Mouse (Mus musculus): ENCODE measurements around the gene Lrrc8b. TPM values are rescaled to one million over a fixed set of nuclear protein-coding genes. Genes with fewer than 3 reads are reported as not detected.

The Lrrc8b gene
- polyA plus RNA-seq, 1 experiment from 2014 or later = 14.7 TPM

DNA sequence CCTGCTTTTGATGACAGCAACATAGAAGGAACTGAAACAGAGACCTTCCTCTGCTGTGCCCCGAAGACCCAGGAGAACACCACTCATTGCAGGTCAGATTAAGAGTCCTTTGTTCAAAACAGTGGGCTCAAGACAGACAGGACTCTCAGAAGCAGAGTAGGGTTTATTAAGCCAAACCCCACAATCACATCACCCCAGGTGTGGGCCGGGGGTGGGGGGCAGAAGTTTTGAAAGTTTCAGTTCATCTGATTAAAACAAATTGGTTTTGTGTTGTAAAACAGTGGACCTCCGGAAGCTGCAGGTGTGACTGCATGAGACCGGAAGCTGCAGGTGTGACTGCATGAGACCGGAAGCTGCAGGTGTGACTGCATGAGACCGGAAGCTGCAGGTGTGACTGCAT lies 14.0 kb upstream of the Lrrc8b start:
- Histone ChIP-seq H3K27ac (ENCODE audit: low read depth, low read length) (peak overlapping the region; percentile 59; the same call in 1 of the 2 replicates), H3K4me3 (ENCODE audit: low read depth, low read length) (no peak overlapping the region), H3K4me2 (ENCODE audit: low read length) (no peak overlapping the region), H3K27me3 (replicated peaks; ENCODE audit: control insufficient read depth, insufficient read depth, low read length) (no peaks in the 10 kb centered on the region), H3K9ac (ENCODE audit: low read length) (no peak overlapping the region), H3K9me3 (replicated peaks; ENCODE audit: control insufficient read depth, low read length) (no peaks in the 10 kb centered on the region), H3K4me1 (ENCODE audit: control insufficient read depth, insufficient read depth, low read length) (no peaks in the 10 kb centered on the region), H3K36me3 (ENCODE audit: control insufficient read depth, insufficient read depth, low read length) (no peaks in the 10 kb centered on the region)
- ATAC-seq (no peak), DNase-seq (ENCODE audit: low spot score) (no peak)
- 86% methylated on average over 5 of the region's 6 CpGs for whole genome bisulfite sequencing

DNA sequence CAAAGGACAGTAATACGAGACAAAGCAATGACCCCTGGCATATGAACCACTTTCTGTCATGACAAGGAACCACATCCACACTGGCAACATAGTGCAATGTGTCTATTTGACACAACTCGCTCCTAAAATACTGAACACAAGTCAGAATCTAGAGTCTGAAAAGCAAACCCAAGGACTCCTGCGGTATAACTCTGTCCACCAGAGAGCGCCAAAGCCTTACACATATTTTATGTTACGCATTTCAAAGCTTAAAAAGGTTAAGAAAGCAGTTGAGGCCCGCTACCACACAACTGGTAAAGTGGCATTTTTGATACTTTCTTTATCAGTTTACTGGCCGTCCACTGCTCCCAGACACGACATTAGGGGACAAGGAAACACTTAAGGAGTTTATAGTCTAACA lies 10.6 kb upstream of the Lrrc8b start:
- WGBS = 8% methylated on average over 8 of the region's 8 CpGs
- H3K4me2 ChIP-seq (ENCODE audit: low read length) = no peak overlapping the region
- H3K27me3 ChIP-seq (replicated peaks; ENCODE audit: control insufficient read depth, insufficient read depth, low read length) = no peaks in the 10 kb centered on the region
- no peak overlapping the region for H3K9ac ChIP-seq (ENCODE audit: low read length)
- DNase-seq (ENCODE audit: low spot score) = peak; percentile 91
- ATAC-seq = no peak
- no peaks in the 10 kb centered on the region for H3K9me3 ChIP-seq (replicated peaks; ENCODE audit: control insufficient read depth, low read length)
- no peak overlapping the region for H3K27ac ChIP-seq (ENCODE audit: low read depth, low read length)
- no peaks in the 10 kb centered on the region for H3K36me3 ChIP-seq (ENCODE audit: control insufficient read depth, insufficient read depth, low read length)
- no peak overlapping the region for H3K4me3 ChIP-seq (ENCODE audit: low read depth, low read length)
- no peaks in the 10 kb centered on the region for H3K4me1 ChIP-seq (ENCODE audit: control insufficient read depth, insufficient read depth, low read length)

DNA sequence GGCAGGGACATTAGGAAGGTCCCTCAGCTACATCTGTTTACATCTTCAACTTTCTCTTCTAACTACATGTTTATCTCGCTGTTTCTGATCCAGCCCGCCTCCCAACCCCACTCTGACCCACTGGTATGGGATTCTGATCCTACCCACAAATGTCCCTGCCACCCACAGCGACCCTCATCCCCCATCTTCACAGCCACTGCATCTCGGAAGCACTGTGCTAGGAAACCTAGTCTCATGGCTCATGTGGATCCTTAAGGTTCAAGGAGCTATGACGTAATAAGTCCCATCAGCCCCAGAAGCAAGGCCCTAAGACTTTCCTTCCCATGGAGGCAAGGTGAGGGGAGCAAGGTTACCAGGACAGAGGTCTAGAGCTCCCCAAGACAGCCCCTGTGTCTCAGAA lies 7.9 kb upstream of the Lrrc8b start:
- H3K9ac ChIP-seq (ENCODE audit: low read length) = no peak overlapping the region
- no peaks in the 10 kb centered on the region for H3K27me3 ChIP-seq (replicated peaks; ENCODE audit: control insufficient read depth, insufficient read depth, low read length)
- no peak overlapping the region for H3K4me3 ChIP-seq (ENCODE audit: low read depth, low read length)
- ATAC-seq (no peak), DNase-seq (ENCODE audit: low spot score) (no peak)
- H3K4me2 ChIP-seq (ENCODE audit: low read length) = no peak overlapping the region
- WGBS = 88% methylated on average over 5 of the region's 5 CpGs
- H3K9me3 ChIP-seq (replicated peaks; ENCODE audit: control insufficient read depth, low read length) = no peaks in the 10 kb centered on the region
- no peaks in the 10 kb centered on the region for H3K4me1 ChIP-seq (ENCODE audit: control insufficient read depth, insufficient read depth, low read length)
- H3K27ac ChIP-seq (ENCODE audit: low read depth, low read length) = no peak overlapping the region
- no peaks in the 10 kb centered on the region for H3K36me3 ChIP-seq (ENCODE audit: control insufficient read depth, insufficient read depth, low read length)

DNA sequence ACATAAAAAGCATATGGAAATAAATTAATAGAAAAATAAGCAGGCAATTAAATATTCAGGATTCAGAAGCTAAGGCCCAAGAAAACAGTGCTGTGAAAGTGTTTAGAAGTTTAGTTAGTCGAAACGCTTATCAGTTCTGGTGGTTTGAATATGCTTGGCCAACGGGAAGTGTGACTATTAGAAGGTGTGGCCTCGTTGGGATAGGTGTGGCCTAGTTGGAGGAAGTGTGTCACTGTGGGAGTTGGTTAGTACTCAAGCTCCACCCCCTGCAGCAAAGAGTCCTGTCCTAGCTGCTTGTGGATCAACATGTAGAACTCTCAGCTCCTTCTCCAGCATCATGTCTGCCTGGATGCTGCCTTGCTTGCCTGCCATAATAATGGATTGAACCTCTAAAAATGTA lies 6.5 kb upstream of the Lrrc8b start:
- H3K27me3 ChIP-seq (replicated peaks; ENCODE audit: control insufficient read depth, insufficient read depth, low read length) = no peaks in the 10 kb centered on the region
- ATAC-seq = no peak
- H3K9me3 ChIP-seq (replicated peaks; ENCODE audit: control insufficient read depth, low read length) = no peaks in the 10 kb centered on the region
- H3K4me1 ChIP-seq (ENCODE audit: control insufficient read depth, insufficient read depth, low read length) = no peaks in the 10 kb centered on the region
- WGBS = 89% methylated on average over 4 of the region's 4 CpGs
- no peaks in the 10 kb centered on the region for H3K36me3 ChIP-seq (ENCODE audit: control insufficient read depth, insufficient read depth, low read length)
- no peak overlapping the region for H3K9ac ChIP-seq (ENCODE audit: low read length)
- H3K27ac ChIP-seq (ENCODE audit: low read depth, low read length) = no peak overlapping the region
- H3K4me2 ChIP-seq (ENCODE audit: low read length) = no peak overlapping the region
- no peak for DNase-seq (ENCODE audit: low spot score)
- no peak overlapping the region for H3K4me3 ChIP-seq (ENCODE audit: low read depth, low read length)

DNA sequence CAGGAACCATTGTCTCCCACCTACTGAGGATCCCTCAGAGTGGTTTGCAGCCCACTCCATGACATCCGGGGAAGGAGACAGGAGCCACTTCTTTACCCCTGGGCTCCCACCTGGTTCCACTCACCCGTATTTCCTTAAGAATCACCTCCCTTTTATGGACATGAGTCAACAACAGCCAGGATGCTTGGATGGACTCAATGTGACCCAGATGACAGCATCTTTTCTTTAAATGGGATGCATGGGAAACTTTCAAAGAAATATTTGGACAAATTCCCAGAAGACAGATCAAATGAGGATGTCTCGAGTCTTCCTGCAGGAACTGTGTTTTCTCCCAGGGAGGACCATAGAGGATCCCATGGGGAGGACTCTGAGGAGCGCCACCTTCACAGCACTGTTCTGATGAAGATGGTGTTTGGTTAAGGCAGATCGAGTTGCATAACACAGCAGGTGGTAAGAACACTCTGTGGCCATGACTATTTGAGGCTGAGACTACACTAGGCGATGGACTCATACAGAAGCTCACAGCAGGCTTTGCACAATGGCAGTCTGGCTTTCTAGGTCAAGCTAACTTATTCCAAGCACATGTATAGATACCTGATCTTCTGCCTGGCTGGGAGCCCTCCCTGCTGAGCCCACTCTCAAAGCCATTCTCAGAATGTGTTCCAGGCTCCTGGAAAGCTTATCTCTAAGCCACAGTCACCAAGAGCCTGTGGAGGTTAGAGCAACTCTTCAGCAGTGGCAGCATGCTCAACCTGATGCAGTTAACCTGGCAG lies 4.9 kb upstream of the Lrrc8b start:
- DNase-seq (ENCODE audit: low spot score) (no peak), ATAC-seq (no peak)
- Histone ChIP-seq H3K4me2 (ENCODE audit: low read length) (no peak overlapping the region), H3K36me3 (ENCODE audit: control insufficient read depth, insufficient read depth, low read length) (no peaks in the 10 kb centered on the region), H3K27ac (ENCODE audit: low read depth, low read length) (no peak overlapping the region), H3K9ac (ENCODE audit: low read length) (no peak overlapping the region), H3K27me3 (replicated peaks; ENCODE audit: control insufficient read depth, insufficient read depth, low read length) (no peaks in the 10 kb centered on the region), H3K4me1 (ENCODE audit: control insufficient read depth, insufficient read depth, low read length) (no peaks in the 10 kb centered on the region), H3K9me3 (replicated peaks; ENCODE audit: control insufficient read depth, low read length) (no peaks in the 10 kb centered on the region), H3K4me3 (ENCODE audit: low read depth, low read length) (no peak overlapping the region)
- WGBS = 72% methylated on average over 6 of the region's 6 CpGs

DNA sequence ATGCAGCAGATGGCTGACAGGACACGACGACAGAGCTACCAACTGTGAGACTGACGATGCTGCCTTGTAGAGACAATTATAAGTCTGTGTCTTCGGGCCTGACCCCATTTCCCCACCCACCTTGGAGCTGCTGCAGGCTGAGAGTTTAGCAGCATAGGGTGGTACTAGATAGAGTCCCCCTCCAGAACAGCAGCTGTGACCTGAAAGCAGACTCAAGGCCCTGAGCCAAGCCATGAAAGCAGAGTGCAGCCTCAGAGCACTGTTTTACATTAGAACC lies 4.3 kb upstream of the Lrrc8b start:
- WGBS = 57% methylated on average over 4 of the region's 4 CpGs

DNA sequence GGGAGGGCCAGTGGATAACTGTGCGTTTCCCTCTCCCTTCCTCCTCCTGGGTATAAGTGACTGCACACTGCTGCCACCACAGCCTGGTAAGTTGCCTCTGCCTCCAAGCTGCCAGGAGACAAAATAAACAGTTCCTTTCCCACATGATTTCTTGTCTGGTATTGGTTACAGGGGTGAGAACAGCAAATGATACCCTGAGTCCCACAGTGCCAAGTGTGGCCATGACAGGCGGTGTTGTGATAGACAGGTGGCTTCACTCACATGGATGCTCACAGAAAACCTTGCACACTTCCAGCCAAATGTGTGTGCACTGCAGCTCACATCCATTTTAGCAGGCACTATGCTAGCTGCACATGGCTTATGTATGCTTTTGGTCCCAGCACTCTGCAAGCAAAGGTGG lies 3.8 kb upstream of the Lrrc8b start:
- Histone ChIP-seq H3K36me3 (ENCODE audit: control insufficient read depth, insufficient read depth, low read length) (no peaks in the 10 kb centered on the region), H3K4me2 (ENCODE audit: low read length) (no peak overlapping the region), H3K9ac (ENCODE audit: low read length) (no peak overlapping the region), H3K4me1 (ENCODE audit: control insufficient read depth, insufficient read depth, low read length) (no peaks in the 10 kb centered on the region; the same call in 1 of the 2 replicates), H3K4me3 (ENCODE audit: low read depth, low read length) (no peak overlapping the region), H3K27me3 (replicated peaks; ENCODE audit: control insufficient read depth, insufficient read depth, low read length) (no peaks in the 10 kb centered on the region), H3K9me3 (replicated peaks; ENCODE audit: control insufficient read depth, low read length) (no peaks in the 10 kb centered on the region), H3K27ac (ENCODE audit: low read depth, low read length) (no peak overlapping the region)
- ATAC-seq (no peak), DNase-seq (ENCODE audit: low spot score) (no peak)
- 89% methylated on average over 2 of the region's 2 CpGs for WGBS

More for the DNA sequence above, 4.3 kb upstream of the Lrrc8b start:
- DNase-seq (ENCODE audit: low spot score) (no peak), ATAC-seq (no peak)
- Histone ChIP-seq H3K4me2 (ENCODE audit: low read length) (no peak overlapping the region), H3K27ac (ENCODE audit: low read depth, low read length) (no peak overlapping the region), H3K27me3 (replicated peaks; ENCODE audit: control insufficient read depth, insufficient read depth, low read length) (no peaks in the 10 kb centered on the region), H3K4me1 (ENCODE audit: control insufficient read depth, insufficient read depth, low read length) (no peaks in the 10 kb centered on the region), H3K4me3 (ENCODE audit: low read depth, low read length) (no peak overlapping the region), H3K9ac (ENCODE audit: low read length) (no peak overlapping the region), H3K36me3 (ENCODE audit: control insufficient read depth, insufficient read depth, low read length) (no peaks in the 10 kb centered on the region), H3K9me3 (replicated peaks; ENCODE audit: control insufficient read depth, low read length) (no peaks in the 10 kb centered on the region)

DNA sequence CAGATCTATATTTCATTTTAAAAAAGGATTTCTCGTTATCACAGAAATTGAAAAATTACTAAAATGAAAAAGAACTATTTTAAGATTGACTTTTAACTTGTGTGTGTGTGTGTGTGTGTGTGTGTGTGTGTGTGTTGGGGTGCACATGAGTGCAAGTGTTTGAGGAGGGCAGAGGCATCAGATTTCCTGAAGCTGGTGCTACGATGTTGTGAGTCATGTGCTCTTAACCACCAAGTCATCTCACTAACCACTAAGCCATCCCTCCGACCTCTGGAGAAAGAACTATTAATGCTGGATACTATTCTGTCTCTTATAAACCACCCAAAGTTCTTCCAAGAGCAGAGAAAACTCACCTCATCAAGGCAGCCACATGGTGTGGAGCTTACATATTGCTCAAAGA lies 2.9 kb upstream of the Lrrc8b start:
- no peak for ATAC-seq
- H3K9me3 ChIP-seq (replicated peaks; ENCODE audit: control insufficient read depth, low read length) = no peaks in the 10 kb centered on the region
- H3K27me3 ChIP-seq (replicated peaks; ENCODE audit: control insufficient read depth, insufficient read depth, low read length) = no peaks in the 10 kb centered on the region
- DNase-seq (ENCODE audit: low spot score) = no peak
- H3K4me3 ChIP-seq (ENCODE audit: low read depth, low read length) = no peak overlapping the region
- no peak overlapping the region for H3K4me2 ChIP-seq (ENCODE audit: low read length)
- peaks cover 3% of the 10 kb centered on the region; the same call in 1 of the 2 replicates for H3K4me1 ChIP-seq (ENCODE audit: control insufficient read depth, insufficient read depth, low read length)
- no peak overlapping the region for H3K27ac ChIP-seq (ENCODE audit: low read depth, low read length)
- no peaks in the 10 kb centered on the region for H3K36me3 ChIP-seq (ENCODE audit: control insufficient read depth, insufficient read depth, low read length)
- no peak overlapping the region for H3K9ac ChIP-seq (ENCODE audit: low read length)
- 86% methylated on average over 3 of the region's 3 CpGs for WGBS

DNA sequence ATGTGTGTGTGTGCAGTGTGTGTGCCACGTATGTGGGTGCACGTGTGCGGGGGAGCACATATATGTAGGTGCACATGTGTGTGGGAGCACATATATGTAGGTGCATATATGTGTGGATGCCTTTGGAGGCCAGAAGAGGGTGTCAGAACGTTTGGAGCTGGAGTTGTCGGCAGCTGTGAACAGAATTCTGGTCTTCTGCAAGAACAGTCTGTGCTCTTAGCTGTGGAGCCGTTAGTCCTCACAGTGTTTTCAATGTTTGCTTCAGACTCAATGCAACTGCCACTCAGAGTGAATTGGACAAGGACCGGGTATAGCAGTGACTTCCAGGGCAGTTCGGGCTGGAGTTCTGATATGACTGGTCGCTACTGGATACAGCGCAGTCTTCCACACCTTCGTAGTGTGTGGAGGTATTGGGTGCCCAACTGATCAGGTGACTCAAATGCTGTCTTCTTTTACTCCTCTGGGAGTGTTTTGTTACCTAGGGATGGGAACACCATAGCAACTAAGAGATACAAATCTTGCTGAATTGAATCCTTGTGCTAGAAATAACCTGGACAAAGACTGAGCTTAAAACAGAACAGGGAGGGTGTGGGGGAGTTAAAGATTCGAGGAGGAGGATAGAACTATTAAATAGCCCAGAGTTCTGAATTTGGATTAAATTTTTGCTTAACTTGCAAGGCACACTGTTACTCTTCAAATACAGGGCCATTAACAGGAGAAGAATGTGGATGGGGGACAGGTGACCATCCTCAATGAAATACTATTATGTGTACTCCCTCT lies 1.0 kb upstream of the Lrrc8b start:
- H3K36me3 ChIP-seq (ENCODE audit: control insufficient read depth, insufficient read depth, low read length) = no peaks in the 10 kb centered on the region
- ATAC-seq = no peak
- peak overlapping the region; percentile 90 for H3K4me2 ChIP-seq (ENCODE audit: low read length)
- WGBS = 75% methylated on average over 12 of the region's 12 CpGs
- no peaks in the 10 kb centered on the region for H3K27me3 ChIP-seq (replicated peaks; ENCODE audit: control insufficient read depth, insufficient read depth, low read length)
- H3K9ac ChIP-seq (ENCODE audit: low read length) = peak overlapping the region; percentile 98; the same call in 1 of the 2 replicates
- H3K4me3 ChIP-seq (ENCODE audit: low read depth, low read length) = peak overlapping the region; percentile 93
- H3K9me3 ChIP-seq (replicated peaks; ENCODE audit: control insufficient read depth, low read length) = 0 out of 2 replicates have a peak, but pooled peaks cover 2% of the 10 kb centered on the region
- DNase-seq (ENCODE audit: low spot score) = no peak
- H3K4me1 ChIP-seq (ENCODE audit: control insufficient read depth, insufficient read depth, low read length) = peaks cover 3% of the 10 kb centered on the region; the same call in 1 of the 2 replicates
- no peak overlapping the region for H3K27ac ChIP-seq (ENCODE audit: low read depth, low read length)

All from forebrain, embryonic 14.5 days (tissue).